Mouse (Mus musculus): ENCODE data around the gene Dnajb4. TPM values are rescaled to one million over a fixed set of nuclear protein-coding genes. Genes with fewer than 3 reads are reported as not detected.

Gene Dnajb4
- total and polyA plus RNA-seq, 3 experiments = 10.7 to 14.6 TPM; not detected in 1

DNA sequence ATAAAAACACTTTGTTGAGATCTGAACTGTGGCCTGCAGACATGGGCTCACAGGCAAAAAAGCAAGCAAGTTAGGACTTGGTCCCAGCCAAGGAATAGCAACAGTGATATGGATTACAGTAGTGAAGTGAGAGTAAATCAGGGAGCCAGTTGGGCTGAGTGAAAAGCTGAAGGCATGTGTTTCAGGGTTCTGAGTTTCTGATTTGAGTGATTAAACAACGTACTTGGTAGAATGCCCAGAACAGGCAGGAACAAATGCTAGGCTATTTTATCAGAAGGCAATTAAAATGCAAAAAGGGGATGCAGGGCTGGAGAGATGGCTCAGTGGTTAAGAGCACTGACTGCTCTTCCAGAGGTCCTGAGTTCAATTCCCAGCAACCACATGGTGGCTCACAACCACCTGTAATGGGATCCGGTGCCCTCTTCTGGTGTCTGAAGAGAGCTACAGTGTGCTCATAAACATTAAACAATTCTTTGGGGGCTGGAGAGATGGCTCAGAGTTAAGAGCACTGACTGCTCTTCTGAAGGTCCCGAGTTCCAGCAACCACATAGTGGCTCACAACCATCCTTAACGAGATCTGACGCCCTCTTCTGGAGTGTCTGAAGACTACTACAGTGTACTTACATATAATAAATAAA is 35.3 kb upstream of the Dnajb4 start:
- Histone ChIP-seq H3K27ac (ENCODE audit: control insufficient read depth, low read depth, low read length) (no peak overlapping the region), H3K36me3 (ENCODE audit: control insufficient read depth in 1 of 2, insufficient read depth in 2 of 2, low read length in 2 of 2) (peaks cover 0 to 4% of the 10 kb centered on the region in 2 experiments; a peak in 1 of 4 replicates), H3K9me3 (replicated peaks; ENCODE audit: insufficient read depth, low read length) (no peaks in the 10 kb centered on the region), H3K27me3 (ENCODE audit: control insufficient read depth in 1 of 2, insufficient read depth in 2 of 2, low read length in 2 of 2) (no peaks in the 10 kb centered on the region), H3K4me3 (ENCODE audit: control insufficient read depth in 1 of 2, insufficient read depth in 1 of 2, low read depth in 2 of 2, low read length in 2 of 2) (no peak overlapping the region), H3K9ac (ENCODE audit: control insufficient read depth, low read depth, low read length, poor library complexity, severe bottlenecking) (no peak overlapping the region), H3K4me1 (ENCODE audit: control insufficient read depth in 1 of 2, insufficient read depth in 2 of 2, low read length in 2 of 2) (0 out of 4 replicates have a peak, but pooled peaks cover 0 to 2% of the 10 kb centered on the region in 2 experiments), H3K79me2 (ENCODE audit: control insufficient read depth, insufficient read depth, low read length, poor library complexity) (no peaks in the 10 kb centered on the region)
- peak; percentile 82 for DNase-seq (ENCODE audit: low read depth, low spot score)
- no peak for TF ChIP-seq NRF1 (IDR thresholded peaks at IDR 0.05; ENCODE audit: insufficient read depth, low read depth, low read length, poor library complexity, severe bottlenecking)
- TF ChIP-seq MXI1 (IDR thresholded peaks at IDR 0.05; ENCODE audit: low read depth, low read length) = peak; percentile 55; the same call in 1 of the 2 replicates
- TF ChIP-seq EP300 (IDR thresholded peaks at IDR 0.05; ENCODE audit: low read depth in 1 of 2, low read length in 2 of 2) = peak; percentile 18 to 53; a peak in 1 of 4 replicates
- no peak for TF ChIP-seq POLR2A (IDR thresholded peaks at IDR 0.05; ENCODE audit: control insufficient read depth in 1 of 2, insufficient read depth in 1 of 2, low read depth in 1 of 2, low read length in 2 of 2, poor library complexity in 1 of 2)
- TF ChIP-seq POLR2AphosphoS5 (IDR thresholded peaks at IDR 0.05; ENCODE audit: borderline replicate concordance, low read depth, low read length) = no peak
- no peak for TF ChIP-seq HCFC1 (IDR thresholded peaks at IDR 0.05; ENCODE audit: low read depth, low read length)
- TF ChIP-seq MAFK (IDR thresholded peaks at IDR 0.05; ENCODE audit: borderline replicate concordance, low read depth, low read length) = peak; percentile 48; the same call in 1 of the 2 replicates
- TF ChIP-seq ELF1 (IDR thresholded peaks at IDR 0.05; ENCODE audit: low read depth, low read length) = no peak
- TF ChIP-seq RAD21 (IDR thresholded peaks at IDR 0.05; ENCODE audit: low read depth, low read length) = peak; percentile 18
- TF ChIP-seq JUND (IDR thresholded peaks at IDR 0.05; ENCODE audit: low read depth, low read length) = no peak
- TF ChIP-seq TAL1 (IDR thresholded peaks at IDR 0.05; ENCODE audit: low read length) = no peak
- peak; percentile 50; the same call in 1 of the 2 replicates for TF ChIP-seq MYB (IDR thresholded peaks at IDR 0.05; ENCODE audit: low read depth, low read length)
- peak; percentile 93 for TF ChIP-seq RCOR1 (IDR thresholded peaks at IDR 0.05; ENCODE audit: low read depth, low read length)
- TF ChIP-seq CTCF (IDR thresholded peaks at IDR 0.05 in 2 of 3, conservative IDR thresholded peaks at IDR 0.05 in 1 of 3; ENCODE audit: control insufficient read depth in 1 of 3, insufficient read depth in 1 of 3, low read depth in 2 of 3, low read length in 3 of 3, poor library complexity in 1 of 3, severe bottlenecking in 1 of 3) = peak in 2 of 3 experiments; percentile 5 to 43; a peak in 2 of 6 replicates
- TF ChIP-seq TBP (IDR thresholded peaks at IDR 0.05; ENCODE audit: low read depth, low read length) = peak; percentile 95
- TF ChIP-seq ZNF384 (IDR thresholded peaks at IDR 0.05; ENCODE audit: low read depth, low read length) = no peak
- 0 out of 2 replicates have a peak, but pooled peaks have one; percentile 21 for TF ChIP-seq NELFE (IDR thresholded peaks at IDR 0.05; ENCODE audit: low read depth, low read length)
- TF ChIP-seq ZKSCAN1 (IDR thresholded peaks at IDR 0.05; ENCODE audit: low read depth, low read length) = no peak
- TF ChIP-seq SMC3 (IDR thresholded peaks at IDR 0.05; ENCODE audit: low read depth, low read length) = peak; percentile 31
- TF ChIP-seq MYC (IDR thresholded peaks at IDR 0.05; ENCODE audit: low read depth, low read length) = peak; percentile 66; the same call in 1 of the 2 replicates
- TF ChIP-seq USF2 (IDR thresholded peaks at IDR 0.05; ENCODE audit: borderline replicate concordance in 1 of 2, insufficient read depth in 1 of 2, low read depth in 1 of 2, low read length in 2 of 2) = no peak
- TF ChIP-seq GATA1 (IDR thresholded peaks at IDR 0.05; ENCODE audit: low read depth, low read length) = no peak
- TF ChIP-seq CHD1 (IDR thresholded peaks at IDR 0.05; ENCODE audit: low read depth, low read length) = no peak
- TF ChIP-seq POLR2AphosphoS2 (IDR thresholded peaks at IDR 0.05; ENCODE audit: low read length) = peak; percentile 62
- TF ChIP-seq ETS1 (IDR thresholded peaks at IDR 0.05; ENCODE audit: low read depth, low read length) = peak; percentile 46; the same call in 1 of the 2 replicates
- TF ChIP-seq TCF12 (IDR thresholded peaks at IDR 0.05; ENCODE audit: low read depth, low read length) = peak; percentile 31; the same call in 1 of the 2 replicates
